Mouse (Mus musculus) brown adipose tissue, adult 24 weeks (tissue): Measurements from ENCODE around the gene Ccdc154. TPM values are rescaled to one million over a fixed set of nuclear protein-coding genes. Genes with fewer than 3 reads are reported as not detected.

Source experiments
- H3K27ac ChIP-seq: fragments of 200-500 bp; replicated peaks from 2 replicates; pipeline ENCODE4 v1.5.1; 2012; ENCODE audit warnings: low read depth, mild to moderate bottlenecking, low read length
- H3K4me1 ChIP-seq: fragments of 200-500 bp; 2 replicates; pipeline ENCODE4 v1.6.1; 2012; ENCODE audit warnings: low read length, mixed read lengths; ENCODE audit not compliant: control insufficient read depth, insufficient read depth, insufficient read length
- H3K4me3 ChIP-seq: fragments of 200-500 bp; 2 replicates; pipeline ENCODE4 v1.5.1; 2012; ENCODE audit warnings: low read depth, mild to moderate bottlenecking, low read length, moderate library complexity; ENCODE audit not compliant: insufficient read depth
- polyA plus RNA-seq: library from polyadenylated mRNA; stranded (reverse); fragments of >200 nt; gene quantifications from 2 replicates; pipeline ENCODE4 v1.2.4, GENCODE M21; 2012; ENCODE audit not compliant: missing spikeins, insufficient read depth, insufficient read length

The Ccdc154 gene
- polyA plus RNA-seq, 1 experiment = not detected

- no peaks in the 10 kb centered on the region for H3K4me1 ChIP-seq
- H3K4me3 ChIP-seq = no peak overlapping the region
- H3K27ac ChIP-seq = peak overlapping the region; percentile 67
These were observed 49.4 kb downstream of the Ccdc154 start for GRCm38 (mm10) chr17:25211705-25212104.

DNA sequence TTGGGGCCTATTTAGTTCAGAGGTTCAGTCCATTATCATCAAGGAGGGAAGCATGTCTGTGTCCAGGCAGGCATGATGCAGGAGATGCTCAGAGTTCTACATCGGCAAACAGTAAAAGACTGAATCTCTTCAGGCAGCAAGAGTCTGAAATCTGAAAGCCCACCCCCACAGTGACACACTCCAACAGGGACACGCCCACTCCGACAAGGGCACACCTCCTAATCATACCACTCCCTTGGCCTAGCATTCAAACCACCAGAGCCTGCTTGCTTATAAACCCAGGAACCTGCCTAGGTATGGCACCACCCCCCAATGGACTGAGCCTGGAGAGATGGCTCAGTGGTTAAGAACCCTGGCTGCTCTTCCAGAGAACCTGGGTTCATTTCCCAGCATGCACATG is 53.2 kb downstream of the Ccdc154 start:
- no peaks in the 10 kb centered on the region for H3K4me1 ChIP-seq
- H3K4me3 ChIP-seq = no peak overlapping the region

GRCm38 (mm10) chr17:25218967-25219366 is 56.7 kb downstream of the Ccdc154 start:
- Histone ChIP-seq H3K4me1 (0 out of 2 replicates have a peak, but pooled peaks cover 6% of the 10 kb centered on the region), H3K4me3 (no peak overlapping the region), H3K27ac (no peak overlapping the region)

More for the DNA sequence above, 53.2 kb downstream of the Ccdc154 start:
- H3K27ac ChIP-seq = no peak overlapping the region

GRCm38 (mm10) chr17:25219492-25220295 is 57.4 kb downstream of the Ccdc154 start:
- Histone ChIP-seq H3K4me3 (no peak overlapping the region), H3K4me1 (0 out of 2 replicates have a peak, but pooled peaks cover 6% of the 10 kb centered on the region), H3K27ac (no peak overlapping the region)

GRCm38 (mm10) chr17:25220746-25221145 is 58.5 kb downstream of the Ccdc154 start:
- no peak overlapping the region for H3K27ac ChIP-seq
- H3K4me3 ChIP-seq = no peak overlapping the region
- 0 out of 2 replicates have a peak, but pooled peaks cover 6% of the 10 kb centered on the region for H3K4me1 ChIP-seq

Other genes with a start within 250 kb of the Ccdc154 start
- 12.0 and 24.2 TPM in 2 replicates for gene Mapk8ip3, start 225.5 kb upstream of the Ccdc154 start, polyA plus RNA-seq
- 3.0 and 3.4 TPM in 2 replicates for gene Jpt2, start 201.8 kb upstream of the Ccdc154 start, polyA plus RNA-seq
- gene Cramp1l, start 146.7 kb upstream of the Ccdc154 start, polyA plus RNA-seq = 4.2 and 4.8 TPM in 2 replicates
- gene Ift140, start 146.4 kb upstream of the Ccdc154 start, polyA plus RNA-seq = 3.8 and 4.1 TPM in 2 replicates
- gene Tmem204, start 78.9 kb upstream of the Ccdc154 start, polyA plus RNA-seq = 13.1 and 22.6 TPM in 2 replicates
- 10.1 and 12.9 TPM in 2 replicates for gene Telo2, start 46.5 kb upstream of the Ccdc154 start, polyA plus RNA-seq
- gene Ptx4, start 41.7 kb upstream of the Ccdc154 start, polyA plus RNA-seq = not detected in 2 replicates
- gene Clcn7, start 29.1 kb upstream of the Ccdc154 start, polyA plus RNA-seq = 9.6 and 11.5 TPM in 2 replicates
- gene Gm38655, start 13.0 kb downstream of the Ccdc154 start, polyA plus RNA-seq = not detected in 2 replicates
- gene BC003965, start 22.1 kb downstream of the Ccdc154 start, polyA plus RNA-seq = 27.3 and 36.9 TPM in 2 replicates
- gene Unkl, start 25.9 kb downstream of the Ccdc154 start, polyA plus RNA-seq = 2.5 and 4.3 TPM in 2 replicates
- gene Gnptg, start 77.7 kb downstream of the Ccdc154 start, polyA plus RNA-seq = 27.6 and 32.7 TPM in 2 replicates
- gene Tsr3, start 77.7 kb downstream of the Ccdc154 start, polyA plus RNA-seq = 9.9 and 13.1 TPM in 2 replicates
- 1.1 and 2.9 TPM in 2 replicates for gene Baiap3, start 93.9 kb downstream of the Ccdc154 start, polyA plus RNA-seq
- 56.0 and 66.5 TPM in 2 replicates for gene Ube2i, start 112.2 kb downstream of the Ccdc154 start, polyA plus RNA-seq
- gene Prss34, start 135.9 kb downstream of the Ccdc154 start, polyA plus RNA-seq = not detected in 2 replicates
- gene Prss28, start 146.2 kb downstream of the Ccdc154 start, polyA plus RNA-seq = not detected in 2 replicates
- not detected in 2 replicates for gene Prss29, start 156.2 kb downstream of the Ccdc154 start, polyA plus RNA-seq
- gene Tpsab1, start 183.1 kb downstream of the Ccdc154 start, polyA plus RNA-seq = 0.63 TPM in 1 of 2 replicates, not detected in the other
- gene Tpsb2, start 203.8 kb downstream of the Ccdc154 start, polyA plus RNA-seq = 6.1 and 8.8 TPM in 2 replicates
- gene Tpsg1, start 206.8 kb downstream of the Ccdc154 start, polyA plus RNA-seq = 0.99 TPM in 1 of 2 replicates, not detected in the other